Mouse (Mus musculus) hindbrain, embryonic 13.5 days (tissue): ENCODE results near the gene Nup50. TPM values are rescaled to one million over a fixed set of nuclear protein-coding genes. Genes with fewer than 3 reads are reported as not detected.

Experiments used
- ATAC-seq: fragments of 200-750 bp; cut with Nextera tagmentation; 2 replicates; pipeline ENCODE4 v1.8.0; 2017; ENCODE audit warnings: moderate TSS enrichment; ENCODE audit not compliant: low FRiP score
- H3K27ac ChIP-seq: fragments of 300-500 bp; sonication (generic); 2 replicates; pipeline ENCODE4 v1.5.1; 2015; ENCODE audit warnings: inconsistent platforms, mild to moderate bottlenecking, moderate library complexity
- H3K27me3 ChIP-seq: fragments of 300-500 bp; sonication (generic); 2 replicates; pipeline ENCODE4 v1.6.1; 2015; ENCODE audit warnings: mild to moderate bottlenecking, inconsistent platforms
- H3K36me3 ChIP-seq: fragments of 300-500 bp; sonication (generic); 2 replicates; pipeline ENCODE4 v1.6.1; 2015; ENCODE audit warnings: mild to moderate bottlenecking, inconsistent platforms
- H3K4me1 ChIP-seq: fragments of 300-500 bp; sonication (generic); replicated peaks from 2 replicates; pipeline ENCODE4 v1.6.1; 2015; ENCODE audit warnings: inconsistent platforms
- H3K4me2 ChIP-seq: fragments of 300-500 bp; sonication (generic); 2 replicates; pipeline ENCODE4 v1.6.1; 2015; ENCODE audit warnings: inconsistent platforms, mild to moderate bottlenecking, moderate library complexity
- H3K4me3 ChIP-seq: fragments of 300-500 bp; sonication (generic); 2 replicates; pipeline ENCODE4 v1.5.1; 2015; ENCODE audit warnings: mild to moderate bottlenecking, inconsistent platforms
- H3K9ac ChIP-seq: fragments of 300-500 bp; sonication (generic); 2 replicates; pipeline ENCODE4 v1.6.1; 2015; ENCODE audit warnings: mild to moderate bottlenecking, inconsistent platforms
- H3K9me3 ChIP-seq: fragments of 300-500 bp; sonication (generic); 2 replicates; pipeline ENCODE4 v1.6.1; 2016; ENCODE audit warnings: inconsistent platforms
- WGBS: fragments of 180-500 bp; shearing (Covaris S2); methylation state at CpG from one replicate; pipeline ENCODE4 v1.1.7; 2015; 5-methylcytosine and 5-hydroxymethylcytosine counted together
- polyA plus RNA-seq: library from polyadenylated mRNA; unstranded; fragments of >200 nt; fragmentation: Nextera tagmentation; extraction: Ambion mirVana; gene quantifications from 2 replicates; pipeline ENCODE4 v1.2.1, GENCODE M21; 2015

Gene Nup50
- polyA plus RNA-seq, 1 experiment from 2014 or later, result 31.9 TPM

DNA sequence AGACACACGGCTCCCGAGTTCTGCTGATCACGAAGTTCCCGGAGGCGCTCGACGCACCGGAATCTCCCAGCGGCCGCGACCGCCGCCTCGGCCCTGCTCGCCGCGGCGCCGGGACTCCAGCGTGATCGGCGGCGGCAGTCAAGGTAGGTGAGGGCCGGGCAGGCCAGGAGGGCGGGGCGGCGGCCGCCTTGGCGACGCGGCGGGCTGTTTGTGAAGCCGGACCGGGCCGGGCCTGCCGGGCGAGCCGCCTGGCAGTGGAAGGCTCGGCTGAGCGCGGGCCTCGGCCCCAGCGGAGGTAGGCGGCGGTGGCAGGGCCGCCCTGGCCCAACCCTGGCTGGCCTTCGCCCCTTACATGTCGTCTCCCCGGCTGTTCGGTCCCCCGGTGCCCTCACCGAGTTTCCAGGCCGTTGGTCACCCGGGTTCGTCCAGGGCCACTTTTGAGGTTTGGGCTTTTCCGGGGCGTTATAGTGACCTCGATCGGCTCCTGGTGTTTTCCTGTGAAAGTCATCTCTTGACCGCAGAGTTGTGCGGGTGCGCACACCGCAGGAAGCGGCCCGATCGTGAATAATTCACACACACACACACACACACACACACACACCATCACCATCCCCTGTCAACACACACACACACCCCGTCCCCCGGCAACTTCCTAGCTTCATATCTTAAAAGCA, 434 bp downstream of the Nup50 start:
- WGBS, result under 1% methylated on average over 59 of the region's 68 CpGs

DNA sequence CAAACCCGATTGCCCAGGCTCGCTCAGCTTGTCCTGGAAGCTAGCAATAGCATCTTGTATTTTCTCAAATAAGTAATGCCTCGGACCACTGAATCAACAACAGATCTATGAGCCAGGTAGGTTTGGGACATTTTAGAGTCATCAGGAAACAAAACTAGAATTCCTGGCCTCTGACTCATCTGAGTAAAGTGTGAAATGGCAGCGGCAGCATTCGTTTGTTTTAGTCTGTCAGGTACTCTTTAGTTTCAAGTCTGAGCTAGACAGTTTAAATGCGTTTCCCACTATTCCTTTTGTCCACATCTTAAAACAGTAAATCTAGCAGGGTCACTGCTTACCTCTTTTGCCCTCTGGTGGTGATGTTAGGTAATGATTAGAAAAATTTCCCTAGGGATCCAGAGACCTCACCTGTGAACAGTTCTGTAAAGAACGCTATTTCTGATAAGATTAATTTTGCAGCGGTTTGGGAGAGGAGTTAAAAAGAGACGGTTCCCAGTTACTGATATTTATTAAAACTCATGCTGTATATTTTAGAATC, 1.6 kb downstream of the Nup50 start:
- Histone ChIP-seq H3K9me3 (no peaks in the 10 kb centered on the region), H3K27ac (no peak overlapping the region), H3K27me3 (no peaks in the 10 kb centered on the region), H3K4me3 (peak overlapping the region; percentile 66), H3K36me3 (peaks cover 27% of the 10 kb centered on the region), H3K4me2 (peak overlapping the region; percentile 85), H3K4me1 (peaks cover 29% of the 10 kb centered on the region), H3K9ac (peak overlapping the region; percentile 89)
- WGBS, result 18% methylated on average over 9 of the region's 9 CpGs
- no peak for ATAC-seq

More for the DNA sequence above, 434 bp downstream of the Nup50 start:
- H3K27me3 ChIP-seq, result no peaks in the 10 kb centered on the region
- H3K9ac ChIP-seq, result peak overlapping the region; percentile 89
- no peaks in the 10 kb centered on the region for H3K9me3 ChIP-seq
- H3K4me2 ChIP-seq, result peak overlapping the region; percentile 85
- H3K4me1 ChIP-seq, result peaks cover 29% of the 10 kb centered on the region
- H3K36me3 ChIP-seq, result peaks cover 15% of the 10 kb centered on the region
- ATAC-seq, result peak; percentile 77
- peak overlapping the region; percentile 97 for H3K27ac ChIP-seq
- peak overlapping the region; percentile 66 for H3K4me3 ChIP-seq

DNA sequence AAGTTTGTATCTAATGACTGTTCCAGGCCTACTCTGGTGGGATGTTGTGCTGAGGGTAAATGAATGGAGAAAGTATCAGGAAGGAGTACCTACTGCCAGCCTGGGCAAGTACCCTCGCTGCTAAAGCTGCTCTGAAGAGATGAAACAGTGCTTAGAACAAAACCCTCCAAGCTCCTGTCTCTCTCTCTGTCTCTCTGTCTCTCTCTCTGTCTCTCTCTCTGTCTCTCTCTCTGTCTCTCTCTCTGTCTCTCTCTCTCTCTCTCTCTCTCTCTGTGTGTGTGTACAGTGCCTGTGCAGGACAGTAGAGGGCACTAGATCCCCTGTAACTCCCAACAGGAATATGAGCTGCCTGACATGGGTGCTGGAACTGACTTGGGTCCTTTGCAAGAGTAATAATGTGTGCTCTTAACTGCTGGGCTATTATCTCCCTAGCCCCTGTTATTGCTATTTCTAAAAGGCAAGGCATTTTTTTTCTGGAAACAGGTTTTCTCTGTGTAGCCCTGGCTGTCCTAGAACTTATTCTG, 2.3 kb downstream of the Nup50 start:
- no peaks in the 10 kb centered on the region for H3K27me3 ChIP-seq
- no peaks in the 10 kb centered on the region for H3K9me3 ChIP-seq
- peak overlapping the region; percentile 85 for H3K4me2 ChIP-seq
- ATAC-seq, result no peak
- WGBS, result 61% methylated on average over 1 of the region's 1 CpGs
- no peak overlapping the region for H3K27ac ChIP-seq
- peaks cover 34% of the 10 kb centered on the region for H3K36me3 ChIP-seq
- H3K4me1 ChIP-seq, result peaks cover 29% of the 10 kb centered on the region
- peak overlapping the region; percentile 66; the same call in 1 of the 2 replicates for H3K4me3 ChIP-seq
- H3K9ac ChIP-seq, result peak overlapping the region; percentile 49; the same call in 1 of the 2 replicates

DNA sequence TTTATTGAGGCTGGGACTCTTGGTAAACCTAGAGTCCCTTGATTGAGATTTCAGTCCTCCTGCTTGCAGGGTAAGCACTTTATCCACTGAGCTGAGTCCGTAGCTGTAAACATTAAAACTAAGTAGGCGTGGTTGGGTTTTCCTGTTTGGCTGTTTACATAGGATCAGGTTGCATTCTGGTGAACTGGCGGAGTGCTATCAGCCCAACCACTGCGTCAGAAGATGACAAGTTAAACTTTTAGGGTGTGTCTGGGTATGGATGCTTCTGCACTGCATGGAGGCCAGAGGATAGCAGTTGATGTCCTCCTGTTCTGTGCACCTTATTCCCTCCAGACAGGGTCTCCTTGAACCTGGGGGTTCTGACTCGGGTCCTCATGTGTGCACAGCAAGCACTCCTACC, 9.1 kb downstream of the Nup50 start:
- no peaks in the 10 kb centered on the region for H3K27me3 ChIP-seq
- no peak overlapping the region for H3K9ac ChIP-seq
- 88% methylated on average over 5 of the region's 5 CpGs for WGBS
- peaks cover 99% of the 10 kb centered on the region for H3K36me3 ChIP-seq
- no peak overlapping the region for H3K4me2 ChIP-seq
- no peaks in the 10 kb centered on the region for H3K9me3 ChIP-seq
- H3K4me1 ChIP-seq, result no peaks in the 10 kb centered on the region
- ATAC-seq, result no peak
- no peak overlapping the region for H3K4me3 ChIP-seq
- H3K27ac ChIP-seq, result no peak overlapping the region

DNA sequence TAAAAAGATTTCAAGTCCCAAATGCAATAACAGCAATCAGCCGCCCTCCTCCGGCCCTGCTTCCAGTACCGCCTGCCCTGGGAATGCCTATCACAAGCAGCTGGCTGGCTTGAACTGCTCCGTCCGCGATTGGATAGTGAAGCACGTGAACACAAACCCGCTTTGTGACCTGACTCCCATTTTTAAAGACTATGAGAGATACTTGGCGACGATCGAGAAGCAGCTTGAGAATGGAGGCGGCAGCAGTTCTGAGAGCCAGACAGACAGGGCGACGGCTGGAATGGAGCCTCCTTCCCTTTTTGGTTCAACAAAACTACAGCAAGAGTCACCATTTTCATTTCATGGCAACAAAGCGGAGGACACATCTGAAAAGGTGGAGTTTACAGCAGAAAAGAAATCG, 11.7 kb downstream of the Nup50 start:
- Histone ChIP-seq H3K27me3 (no peaks in the 10 kb centered on the region), H3K36me3 (peaks cover 100% of the 10 kb centered on the region), H3K4me2 (no peak overlapping the region), H3K4me1 (no peaks in the 10 kb centered on the region), H3K27ac (no peak overlapping the region), H3K4me3 (no peak overlapping the region), H3K9me3 (no peaks in the 10 kb centered on the region), H3K9ac (no peak overlapping the region)
- WGBS, result 91% methylated on average over 16 of the region's 16 CpGs
- ATAC-seq, result no peak

DNA sequence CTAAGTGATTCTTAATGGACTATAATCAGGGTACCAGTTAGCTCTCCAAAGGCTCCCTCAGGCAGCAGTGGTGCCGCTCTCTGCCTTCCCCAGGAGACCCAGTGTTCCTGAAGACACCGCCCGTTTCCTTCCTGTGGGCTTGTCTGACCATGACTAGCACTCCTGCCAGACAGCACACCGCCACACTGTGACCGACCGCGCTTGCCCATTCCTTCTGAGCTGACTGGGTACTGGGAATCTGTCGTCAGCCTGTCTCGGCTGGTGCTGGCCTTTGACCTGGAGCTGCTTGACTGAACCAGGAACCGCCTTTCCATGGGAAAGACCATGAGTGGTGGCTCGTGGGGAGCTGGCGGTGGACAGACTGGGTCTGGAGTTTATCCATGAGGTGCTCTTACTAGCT, 16.9 kb downstream of the Nup50 start:
- 67% methylated on average over 12 of the region's 12 CpGs for WGBS
- Histone ChIP-seq H3K27ac (no peak overlapping the region), H3K9me3 (no peaks in the 10 kb centered on the region), H3K36me3 (peaks cover 74% of the 10 kb centered on the region), H3K27me3 (no peaks in the 10 kb centered on the region), H3K4me3 (no peak overlapping the region), H3K4me2 (no peak overlapping the region), H3K4me1 (no peaks in the 10 kb centered on the region), H3K9ac (no peak overlapping the region)
- ATAC-seq, result no peak

- Histone ChIP-seq H3K9me3 (no peaks in the 10 kb centered on the region), H3K4me2 (no peak overlapping the region), H3K4me3 (no peak overlapping the region), H3K27ac (no peak overlapping the region), H3K4me1 (no peaks in the 10 kb centered on the region), H3K36me3 (peaks cover 65% of the 10 kb centered on the region), H3K27me3 (no peaks in the 10 kb centered on the region), H3K9ac (no peak overlapping the region)
- ATAC-seq, result no peak
- 60% methylated on average over 11 of the region's 11 CpGs for WGBS
Measured at GRCm38 (mm10) chr15:84942647-84943285, 19.6 kb downstream of the Nup50 start.

DNA sequence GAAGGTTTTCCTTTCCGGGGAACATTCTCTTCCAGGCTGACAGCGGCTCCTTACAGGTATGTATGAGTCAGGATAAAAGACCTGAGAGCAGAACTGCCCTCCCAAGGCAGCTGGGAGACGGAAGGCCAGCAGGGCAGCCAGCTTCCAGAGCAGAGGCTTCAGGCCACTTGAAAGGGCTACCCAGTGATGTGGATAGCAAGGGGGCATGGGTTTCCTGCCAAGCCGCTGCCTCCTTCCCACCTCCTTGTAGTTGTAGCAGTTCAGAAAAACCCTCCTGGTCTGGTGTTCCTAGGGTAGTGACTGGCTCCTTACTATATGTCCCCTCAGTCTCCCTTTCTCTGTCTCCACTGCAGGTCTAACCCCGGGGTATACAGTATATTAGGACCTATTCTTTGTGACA, 21.1 kb downstream of the Nup50 start:
- no peak overlapping the region for H3K4me3 ChIP-seq
- H3K4me1 ChIP-seq, result no peaks in the 10 kb centered on the region
- no peak overlapping the region for H3K4me2 ChIP-seq
- 75% methylated on average over 5 of the region's 5 CpGs for WGBS
- no peak overlapping the region for H3K9ac ChIP-seq
- H3K27me3 ChIP-seq, result no peaks in the 10 kb centered on the region
- H3K9me3 ChIP-seq, result no peaks in the 10 kb centered on the region
- 0 out of 2 replicates have a peak overlapping the region, but pooled peaks have one; percentile 36 for H3K27ac ChIP-seq
- ATAC-seq, result no peak
- H3K36me3 ChIP-seq, result peaks cover 65% of the 10 kb centered on the region

DNA sequence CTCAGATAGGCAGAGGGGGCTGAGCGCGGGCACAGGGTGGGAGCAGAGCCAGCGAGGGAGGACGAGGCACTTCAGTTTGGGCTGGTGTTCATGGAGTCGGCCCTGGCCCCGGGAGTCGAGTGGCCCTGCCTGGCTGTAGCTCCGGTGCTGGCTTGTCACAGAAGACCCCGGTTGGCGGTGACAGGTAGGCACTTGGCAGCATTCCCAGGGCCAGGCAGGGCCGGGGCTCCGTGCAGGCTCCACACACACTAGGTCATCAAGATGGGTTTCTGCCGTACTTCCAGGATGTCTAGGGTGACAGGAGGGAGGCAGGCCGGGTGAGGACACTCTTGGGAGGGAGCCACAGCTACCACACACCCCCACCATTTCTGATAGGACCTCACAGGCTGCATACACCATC, 25.8 kb downstream of the Nup50 start:
- Histone ChIP-seq H3K9me3 (no peaks in the 10 kb centered on the region), H3K36me3 (peaks cover 80% of the 10 kb centered on the region), H3K9ac (no peak overlapping the region), H3K4me2 (no peak overlapping the region), H3K4me3 (no peak overlapping the region), H3K27ac (no peak overlapping the region), H3K4me1 (0 out of 2 replicates have a peak, but pooled peaks cover 4% of the 10 kb centered on the region), H3K27me3 (no peaks in the 10 kb centered on the region)
- 91% methylated on average over 14 of the region's 14 CpGs for WGBS
- ATAC-seq, result no peak

DNA sequence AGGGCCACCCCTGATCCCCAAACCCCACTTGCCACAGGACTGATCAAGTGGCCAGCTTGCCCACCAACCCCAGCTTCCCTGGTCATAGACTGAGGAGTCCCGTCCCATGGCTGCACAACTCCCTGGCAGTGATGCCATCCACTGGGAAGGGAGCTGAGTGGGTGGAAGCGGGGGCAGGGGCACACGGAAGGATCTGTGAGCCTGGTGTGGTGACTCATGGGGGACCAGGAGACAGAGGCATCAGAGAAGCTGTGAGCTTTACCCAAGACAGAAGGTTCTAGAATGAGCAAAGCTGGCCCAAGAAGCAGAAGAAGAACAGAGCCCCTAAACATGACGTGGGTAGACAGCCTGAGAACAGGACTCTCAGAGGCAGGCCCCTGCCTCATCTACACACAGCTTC, 26.8 kb downstream of the Nup50 start:
- peaks cover 91% of the 10 kb centered on the region for H3K36me3 ChIP-seq
- ATAC-seq, result no peak
- no peak overlapping the region for H3K27ac ChIP-seq
- no peak overlapping the region for H3K4me3 ChIP-seq
- no peak overlapping the region for H3K4me2 ChIP-seq
- WGBS, result 95% methylated on average over 4 of the region's 4 CpGs
- H3K4me1 ChIP-seq, result 0 out of 2 replicates have a peak, but pooled peaks cover 4% of the 10 kb centered on the region
- H3K9me3 ChIP-seq, result no peaks in the 10 kb centered on the region
- H3K9ac ChIP-seq, result 0 out of 2 replicates have a peak overlapping the region, but pooled peaks have one; percentile 31
- no peaks in the 10 kb centered on the region for H3K27me3 ChIP-seq

DNA sequence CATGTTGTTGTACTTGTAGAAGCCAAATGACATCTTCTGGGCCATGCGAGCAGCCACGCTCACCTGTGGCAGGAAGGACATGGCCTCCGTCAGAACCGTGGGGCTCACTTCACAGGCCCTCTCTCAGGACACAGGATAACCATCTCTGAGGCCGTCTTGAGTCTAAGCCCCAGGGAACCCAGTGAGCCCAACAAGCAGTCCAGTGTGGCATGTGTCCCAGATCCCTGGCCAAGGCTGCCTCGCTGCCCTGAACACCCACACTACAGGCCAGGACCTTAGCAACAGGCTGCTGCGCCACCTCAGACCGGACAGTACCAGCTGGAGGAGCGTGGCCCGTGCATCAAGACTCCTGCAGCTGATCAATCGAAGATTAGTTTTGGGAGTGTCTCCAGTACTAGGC, 30.0 kb downstream of the Nup50 start:
- peaks cover 14% of the 10 kb centered on the region for H3K4me1 ChIP-seq
- peaks cover 88% of the 10 kb centered on the region for H3K36me3 ChIP-seq
- WGBS, result 96% methylated on average over 11 of the region's 11 CpGs
- H3K4me2 ChIP-seq, result no peak overlapping the region
- no peak overlapping the region for H3K9ac ChIP-seq
- no peaks in the 10 kb centered on the region for H3K9me3 ChIP-seq
- no peak for ATAC-seq
- H3K4me3 ChIP-seq, result no peak overlapping the region
- no peaks in the 10 kb centered on the region for H3K27me3 ChIP-seq
- no peak overlapping the region for H3K27ac ChIP-seq

DNA sequence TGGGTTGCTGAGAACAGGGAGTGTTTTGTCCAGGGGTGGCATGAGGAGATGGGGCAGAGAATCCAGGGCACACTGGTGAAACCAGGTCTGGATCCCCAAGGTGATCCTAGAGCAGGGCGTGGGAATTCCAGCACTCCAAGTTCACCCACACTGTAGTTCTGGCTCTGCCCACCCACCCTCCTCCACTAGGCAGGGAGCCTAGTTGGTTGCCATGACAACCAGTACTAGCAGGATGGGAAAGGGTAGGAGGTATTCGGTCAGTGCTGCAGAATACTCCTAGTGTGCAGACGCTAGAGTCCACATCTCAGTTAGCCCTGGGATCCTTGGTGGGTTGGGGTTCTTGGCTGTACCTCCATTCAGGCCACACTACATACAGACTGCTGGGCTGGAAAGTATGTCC, 34.6 kb downstream of the Nup50 start:
- H3K9ac ChIP-seq, result peak overlapping the region; percentile 21; the same call in 1 of the 2 replicates
- H3K9me3 ChIP-seq, result no peaks in the 10 kb centered on the region
- no peak overlapping the region for H3K4me2 ChIP-seq
- H3K4me1 ChIP-seq, result peaks cover 49% of the 10 kb centered on the region
- WGBS, result 29% methylated on average over 3 of the region's 3 CpGs
- H3K36me3 ChIP-seq, result peaks cover 55% of the 10 kb centered on the region
- no peak overlapping the region for H3K27ac ChIP-seq
- no peak overlapping the region for H3K4me3 ChIP-seq
- ATAC-seq, result peak; percentile 72
- H3K27me3 ChIP-seq, result no peaks in the 10 kb centered on the region
